Mouse (Mus musculus) intestine, embryonic 16.5 days (tissue): ENCODE measurements around the gene Vapb. TPM values are rescaled to one million over a fixed set of nuclear protein-coding genes. Genes with fewer than 3 reads are reported as not detected.
A peak's percentile ranks its signal among the peaks of the same experiment; 100 is the strongest.

Experiments used
- ATAC-seq: fragments of 200-750 bp; cut with Nextera tagmentation; 2 replicates; pipeline ENCODE4 v1.8.0; 2017; ENCODE audit warnings: moderate TSS enrichment, moderate library complexity
- H3K27ac ChIP-seq: fragments of 300-500 bp; sonication (generic); 2 replicates; pipeline ENCODE4 v1.5.1; 2014; ENCODE audit warnings: mild to moderate bottlenecking, low read length
- H3K27me3 ChIP-seq: fragments of 300-500 bp; sonication (generic); replicated peaks from 2 replicates; pipeline ENCODE4 v1.6.1; 2014; ENCODE audit warnings: low read length, control low read depth, mixed read lengths; ENCODE audit not compliant: control insufficient read depth, insufficient read depth
- H3K36me3 ChIP-seq: fragments of 300-500 bp; sonication (generic); 2 replicates; pipeline ENCODE4 v1.6.1; 2014; ENCODE audit warnings: low read length, control low read depth; ENCODE audit not compliant: control insufficient read depth, insufficient read depth
- H3K4me1 ChIP-seq: fragments of 300-500 bp; sonication (generic); 2 replicates; pipeline ENCODE4 v1.6.1; 2014; ENCODE audit warnings: low read length, control low read depth, mixed read lengths; ENCODE audit not compliant: control insufficient read depth, insufficient read depth
- H3K4me2 ChIP-seq: fragments of 300-500 bp; sonication (generic); 2 replicates; pipeline ENCODE4 v1.6.1; 2014; ENCODE audit warnings: low read depth, low read length, control low read depth
- H3K4me3 ChIP-seq: fragments of 300-500 bp; sonication (generic); 2 replicates; pipeline ENCODE4 v1.5.1; 2014; ENCODE audit warnings: mild to moderate bottlenecking, low read length
- H3K9ac ChIP-seq: fragments of 300-500 bp; sonication (generic); 2 replicates; pipeline ENCODE4 v1.6.1; 2014; ENCODE audit warnings: low read depth, low read length
- H3K9me3 ChIP-seq: fragments of 300-500 bp; sonication (generic); 2 replicates; pipeline ENCODE4 v1.6.1; 2016; ENCODE audit warnings: low read length, control low read depth; ENCODE audit not compliant: control insufficient read depth
- WGBS: fragments of 180-500 bp; shearing (Covaris S2); extraction: QIAGEN DNeasy Blood & Tissue Kit; methylation state at CpG from one replicate; pipeline ENCODE4 v1.1.7; 2014; 5-methylcytosine and 5-hydroxymethylcytosine counted together
- polyA plus RNA-seq: library from polyadenylated mRNA; unstranded; fragments of >200 nt; fragmentation: Nextera tagmentation; extraction: Ambion mirVana; gene quantifications from 2 replicates; pipeline ENCODE4 v1.2.1, GENCODE M21; 2015

Gene Vapb
- polyA plus RNA-seq, 1 experiment from 2014 or later = 19.6 TPM

- peaks cover 14% of the 10 kb centered on the region for H3K36me3 ChIP-seq
- H3K4me1 ChIP-seq = peaks cover 7% of the 10 kb centered on the region
- H3K4me2 ChIP-seq = no peak overlapping the region
These were observed 38.8 kb downstream of the Vapb start for GRCm38 (mm10) chr2:173776108-173776507.

DNA sequence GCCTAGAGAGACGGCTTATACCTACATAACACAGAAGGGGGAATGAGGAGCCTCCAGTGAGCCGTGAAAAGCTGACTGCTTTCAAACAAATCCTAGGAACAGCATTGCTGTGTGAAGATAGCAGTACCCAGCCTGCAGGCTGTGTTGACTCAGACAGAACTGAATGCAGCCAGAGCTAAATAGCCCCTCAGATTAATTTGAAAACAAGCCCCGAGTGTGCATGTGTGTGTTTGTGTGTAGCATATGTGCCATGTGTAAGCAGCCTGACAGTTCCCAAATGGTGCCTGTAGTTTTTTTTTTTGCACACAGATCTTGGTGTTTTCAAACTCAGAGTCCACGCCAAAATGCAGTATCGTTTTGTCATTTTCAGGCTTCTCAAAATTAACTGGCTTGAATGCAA lies 43.6 kb downstream of the Vapb start:
- ATAC-seq = no peak
- WGBS = 68% methylated on average over 5 of the region's 5 CpGs

More at GRCm38 (mm10) chr2:173776108-173776507, 38.8 kb downstream of the Vapb start:
- Histone ChIP-seq H3K4me3 (no peak overlapping the region), H3K27me3 (no peaks in the 10 kb centered on the region), H3K9me3 (no peaks in the 10 kb centered on the region), H3K27ac (no peak overlapping the region), H3K9ac (no peak overlapping the region)
- no peak for ATAC-seq
- WGBS = 37% methylated on average over 9 of the region's 9 CpGs

GRCm38 (mm10) chr2:173784366-173784765 lies 47.1 kb downstream of the Vapb start:
- Histone ChIP-seq H3K4me1 (no peaks in the 10 kb centered on the region), H3K27ac (no peak overlapping the region), H3K4me3 (no peak overlapping the region), H3K27me3 (no peaks in the 10 kb centered on the region), H3K36me3 (peaks cover 2% of the 10 kb centered on the region; the same call in 1 of the 2 replicates), H3K9ac (no peak overlapping the region), H3K4me2 (no peak overlapping the region), H3K9me3 (no peaks in the 10 kb centered on the region)
- no peak for ATAC-seq
- 81% methylated on average over 3 of the region's 3 CpGs for WGBS

More for the DNA sequence above, 43.6 kb downstream of the Vapb start:
- no peak overlapping the region for H3K4me2 ChIP-seq
- no peaks in the 10 kb centered on the region for H3K27me3 ChIP-seq
- no peak overlapping the region for H3K9ac ChIP-seq
- no peak overlapping the region for H3K4me3 ChIP-seq
- H3K9me3 ChIP-seq = no peaks in the 10 kb centered on the region
- H3K36me3 ChIP-seq = peaks cover 13% of the 10 kb centered on the region
- no peak overlapping the region for H3K27ac ChIP-seq
- no peaks in the 10 kb centered on the region for H3K4me1 ChIP-seq

DNA sequence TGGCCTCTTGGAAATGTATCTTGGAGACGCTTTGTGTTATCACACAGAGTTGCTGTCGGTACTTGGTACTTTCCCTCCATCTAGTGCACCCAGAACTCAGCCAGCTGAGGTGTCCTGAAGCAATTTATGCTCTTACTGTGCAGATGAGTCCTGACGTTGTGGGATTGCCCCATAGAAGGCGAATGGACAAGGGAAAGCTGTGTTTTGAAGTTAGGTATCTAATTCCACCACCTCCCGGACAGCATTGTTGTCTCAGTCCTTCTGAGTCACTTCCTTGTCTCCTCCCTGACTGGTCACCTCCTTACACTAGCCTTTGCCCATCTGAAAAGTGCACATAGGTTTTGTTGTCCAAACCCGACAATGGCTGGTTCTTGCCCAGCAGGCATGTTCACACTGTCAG lies 47.6 kb downstream of the Vapb start:
- H3K9ac ChIP-seq = no peak overlapping the region
- H3K27me3 ChIP-seq = no peaks in the 10 kb centered on the region
- 79% methylated on average over 6 of the region's 6 CpGs for WGBS
- peaks cover 4% of the 10 kb centered on the region for H3K4me1 ChIP-seq
- H3K36me3 ChIP-seq = peaks cover 2% of the 10 kb centered on the region; the same call in 1 of the 2 replicates
- no peak overlapping the region for H3K4me3 ChIP-seq
- H3K27ac ChIP-seq = no peak overlapping the region
- H3K9me3 ChIP-seq = no peaks in the 10 kb centered on the region
- no peak overlapping the region for H3K4me2 ChIP-seq
- no peak for ATAC-seq

- peak overlapping the region; percentile 0 for H3K9ac ChIP-seq
- H3K9me3 ChIP-seq = no peaks in the 10 kb centered on the region
- peaks cover 18% of the 10 kb centered on the region for H3K4me1 ChIP-seq
- H3K27ac ChIP-seq = peak overlapping the region; percentile 66
- WGBS = 11% methylated on average over 23 of the region's 23 CpGs
- H3K27me3 ChIP-seq = no peaks in the 10 kb centered on the region
- peak overlapping the region; percentile 16; the same call in 1 of the 2 replicates for H3K4me2 ChIP-seq
- no peak overlapping the region for H3K4me3 ChIP-seq
- ATAC-seq = peak; percentile 71
- H3K36me3 ChIP-seq = no peaks in the 10 kb centered on the region
These were observed 52.9 kb downstream of the Vapb start for GRCm38 (mm10) chr2:173789945-173790804.

DNA sequence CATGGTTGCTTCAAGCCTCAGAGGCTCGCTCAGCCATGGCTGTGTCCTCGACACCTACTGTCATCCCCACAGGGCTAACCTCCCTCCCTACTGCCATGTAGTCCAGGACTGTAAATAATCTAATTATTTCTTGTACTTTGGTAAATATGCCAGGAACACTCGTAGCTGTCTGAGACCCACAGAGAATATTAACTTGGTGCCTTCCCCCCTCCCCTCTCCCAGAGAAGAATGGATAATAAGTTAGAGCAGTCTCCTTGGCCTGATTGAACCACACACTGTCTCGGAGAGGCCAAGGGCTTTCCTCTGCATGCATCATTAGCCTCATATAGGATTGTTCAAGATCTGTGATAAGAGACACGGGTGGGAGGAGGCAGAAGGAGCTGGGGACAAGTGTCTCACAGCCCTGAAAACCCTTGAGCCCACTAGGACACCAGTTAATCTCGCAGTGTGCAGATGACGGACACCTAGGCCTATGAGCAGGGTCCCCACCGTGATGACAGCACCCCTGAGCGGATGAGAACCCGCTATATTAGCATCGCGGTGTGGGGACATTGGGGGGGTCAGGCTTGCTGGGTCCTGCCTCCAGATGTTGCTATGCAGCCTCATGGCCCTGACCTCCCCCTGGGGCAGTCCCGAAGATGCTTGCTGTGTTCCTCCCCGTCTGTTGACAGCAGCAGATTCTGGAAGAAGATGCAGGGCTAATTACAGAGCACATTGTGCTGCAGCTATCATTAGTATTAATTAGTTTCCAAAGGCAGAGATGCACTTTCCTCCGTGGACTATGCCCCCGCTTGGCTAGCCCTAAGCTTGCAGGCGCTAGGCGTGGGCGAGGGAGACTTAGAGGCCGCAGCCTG lies 54.8 kb downstream of the Vapb start:
- 75% methylated on average over 20 of the region's 20 CpGs for WGBS
- no peak for ATAC-seq

GRCm38 (mm10) chr2:173794018-173794417 lies 56.7 kb downstream of the Vapb start:
- no peaks in the 10 kb centered on the region for H3K9me3 ChIP-seq
- no peak overlapping the region for H3K9ac ChIP-seq
- H3K27me3 ChIP-seq = no peaks in the 10 kb centered on the region
- 92% methylated on average over 12 of the region's 12 CpGs for WGBS
- no peak for ATAC-seq
- H3K36me3 ChIP-seq = no peaks in the 10 kb centered on the region
- H3K4me3 ChIP-seq = no peak overlapping the region
- H3K4me2 ChIP-seq = no peak overlapping the region
- H3K4me1 ChIP-seq = peaks cover 19% of the 10 kb centered on the region
- no peak overlapping the region for H3K27ac ChIP-seq

More for the DNA sequence above, 54.8 kb downstream of the Vapb start:
- Histone ChIP-seq H3K9me3 (no peaks in the 10 kb centered on the region), H3K36me3 (no peaks in the 10 kb centered on the region), H3K4me2 (no peak overlapping the region), H3K27me3 (no peaks in the 10 kb centered on the region), H3K4me3 (no peak overlapping the region), H3K4me1 (peaks cover 19% of the 10 kb centered on the region), H3K27ac (no peak overlapping the region), H3K9ac (no peak overlapping the region)

GRCm38 (mm10) chr2:173794531-173795510 lies 57.5 kb downstream of the Vapb start:
- ATAC-seq = no peak
- WGBS = 61% methylated on average over 21 of the region's 21 CpGs
- Histone ChIP-seq H3K9me3 (no peaks in the 10 kb centered on the region), H3K4me3 (no peak overlapping the region), H3K4me2 (no peak overlapping the region), H3K9ac (no peak overlapping the region), H3K4me1 (peaks cover 16% of the 10 kb centered on the region), H3K36me3 (no peaks in the 10 kb centered on the region), H3K27ac (peak overlapping the region; percentile 41; the same call in 1 of the 2 replicates), H3K27me3 (no peaks in the 10 kb centered on the region)
